Mouse (Mus musculus) C2C12 (cell line): ENCODE results near the gene Ccdc149.

Experiments
- CEBPB ChIP-seq: IDR thresholded peaks from one replicate; pipeline ENCODE4 v1.6.1; 2011; ENCODE audit warnings: low read depth, mild to moderate bottlenecking, control low read depth, moderate library complexity
- CTCF ChIP-seq: IDR thresholded peaks from one replicate; pipeline ENCODE4 v1.5.1; 2011; ENCODE audit not compliant: control insufficient read depth, insufficient read depth, insufficient read length
- MYOD1 ChIP-seq: IDR thresholded peaks from one replicate; pipeline ENCODE4 v1.6.1; 2011; ENCODE audit warnings: low read depth; ENCODE audit not compliant: control insufficient read depth, insufficient read length

- TF ChIP-seq CTCF (no peak), MYOD1 (no peak), CEBPB (no peak)
These were observed 20.5 kb downstream of the Ccdc149 start for GRCm38 (mm10) chr5:52450821-52451220.
